Comparison of ENCODE assay signal across 11 mouse cellular contexts in the genomic region with DNA sequence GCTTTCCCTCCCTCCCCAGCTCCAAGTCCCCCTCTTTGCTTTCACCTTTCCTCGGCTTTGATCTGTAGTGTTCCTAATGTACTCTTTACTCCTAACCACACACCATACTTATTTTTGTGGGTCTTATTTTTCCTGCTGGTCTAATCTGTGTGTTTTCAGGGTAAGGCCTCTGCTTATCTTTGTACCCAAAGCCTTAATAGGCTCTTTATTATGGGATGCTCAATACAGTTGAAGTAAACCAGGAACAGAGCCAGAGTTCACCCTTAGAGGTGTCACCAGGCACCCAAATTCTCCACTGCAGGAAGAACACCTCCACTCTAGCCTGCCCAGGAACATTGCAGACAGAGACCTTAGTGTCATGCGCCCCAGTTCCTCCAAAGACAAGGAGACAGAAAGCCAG. TPM values are rescaled to one million over a fixed set of nuclear protein-coding genes. Genes with fewer than 3 reads are reported as not detected.
DNase-seq lines count a peak whose midpoint lies in the region; ATAC-seq and TF ChIP-seq lines count a peak whose summit lies in the region.
"Had no signal": no experiment of that assay in that cellular context is flagged by ENCODE, and none has a peak within 500 bp of the region (broad histone marks: within the 10 kb centered on the region; RNA-seq: fewer than 3 reads in every experiment).

No protein-coding gene starts in this region.

- no peak for TF ChIP-seq CTCF in kidney, postnatal 0 days (IDR thresholded peaks at IDR 0.05; ENCODE audit: low read depth)
- TF ChIP-seq CTCF in kidney, adult 2 months (conservative IDR thresholded peaks at IDR 0.05; ENCODE audit: insufficient read depth, insufficient read length, low read depth, low read length): no peak

- peak overlapping the region; percentile 84 for H3K27ac ChIP-seq in kidney, postnatal 0 days
- no peak overlapping the region for H3K27ac ChIP-seq in kidney, adult 2 months (ENCODE audit: insufficient read depth, low read depth, low read length)
- H3K27ac ChIP-seq in liver, embryonic 13.5 days: peak overlapping the region; percentile 87
- H3K27ac ChIP-seq: hindbrain, embryonic 14.5 days had no signal

- H3K4me2 ChIP-seq in kidney, postnatal 0 days (ENCODE audit: low read length): no peak overlapping the region
- H3K4me2 ChIP-seq in liver, embryonic 13.5 days: peak overlapping the region; percentile 15; the same call in 1 of the 2 replicates
- H3K4me2 ChIP-seq: hindbrain, embryonic 14.5 days had no signal

- no peak overlapping the region for H3K4me3 ChIP-seq in kidney, postnatal 0 days (replicated peaks; ENCODE audit: low read depth, low read length)
- no peak overlapping the region for H3K4me3 ChIP-seq in kidney, adult 2 months (ENCODE audit: insufficient read depth, low read depth, low read length)
- H3K4me3 ChIP-seq in liver, embryonic 13.5 days (replicated peaks): no peak overlapping the region
- H3K4me3 ChIP-seq: erythroblast, embryonic 14.5 days had no signal

- WGBS in kidney, postnatal 0 days: 81% methylated on average over 2 of the region's 2 CpGs
- 95% methylated on average over 2 of the region's 2 CpGs for WGBS in kidney, adult 2 months
- WGBS in liver, embryonic 13.5 days (ENCODE audit: insufficient replicate concordance): 44% methylated on average over 2 of the region's 2 CpGs

- DNase-seq in kidney, postnatal 0 days (ENCODE audit: low spot score): no peak
- DNase-seq in kidney, adult 2 months: no peak
- DNase-seq in MEL-GATA-1-ER (ENCODE audit: extremely low read depth, low read depth): peak; percentile 82
- DNase-seq in c-Kit-positive CD71-positive TER-119-positive erythroid progenitor cells, embryonic 14.5 days (ENCODE audit: low spot score): peak; percentile 40
- no peak for DNase-seq in liver, embryonic 13.5 days
- DNase-seq in ovary, adult 18-20 months (ENCODE audit: low spot score): no peak
- no peak for DNase-seq in lung, postnatal 4 days
- DNase-seq: cerebellum, adult 9-11 months; gastrocnemius, postnatal 14 days had no signal

- H3K27me3 ChIP-seq in kidney, postnatal 0 days (ENCODE audit: insufficient read depth, low read length): no peaks in the 10 kb centered on the region
- no peaks in the 10 kb centered on the region for H3K27me3 ChIP-seq in kidney, adult 2 months (replicated peaks; ENCODE audit: control insufficient read depth, insufficient read depth, low read length)
- no peaks in the 10 kb centered on the region for H3K27me3 ChIP-seq in liver, embryonic 13.5 days

- no peaks in the 10 kb centered on the region for H3K36me3 ChIP-seq in kidney, postnatal 0 days (ENCODE audit: insufficient read depth, low read length)
- no peaks in the 10 kb centered on the region for H3K36me3 ChIP-seq in kidney, adult 2 months (ENCODE audit: control insufficient read depth, insufficient read depth, low read length)
- no peaks in the 10 kb centered on the region for H3K36me3 ChIP-seq in liver, embryonic 13.5 days

- H3K9ac ChIP-seq in kidney, postnatal 0 days (ENCODE audit: low read depth, low read length): no peak overlapping the region
- peak overlapping the region; percentile 45 for H3K9ac ChIP-seq in liver, embryonic 13.5 days
- H3K9ac ChIP-seq: hindbrain, embryonic 14.5 days had no signal

- no peak for ATAC-seq in kidney, postnatal 0 days (replicated peaks; ENCODE audit: low FRiP score, low read depth)
- peak; percentile 21 for ATAC-seq in liver, embryonic 13.5 days (ENCODE audit: low read depth)

- H3K9me3 ChIP-seq in kidney, postnatal 0 days (replicated peaks; ENCODE audit: low read length): no peaks in the 10 kb centered on the region
- no peaks in the 10 kb centered on the region for H3K9me3 ChIP-seq in liver, embryonic 13.5 days (replicated peaks)

- H3K4me1 ChIP-seq in kidney, postnatal 0 days (replicated peaks; ENCODE audit: insufficient read depth, low read length): peaks cover 5% of the 10 kb centered on the region; the same call in 1 of the 2 replicates
- no peaks in the 10 kb centered on the region for H3K4me1 ChIP-seq in kidney, adult 2 months (ENCODE audit: control insufficient read depth, insufficient read depth, low read length)
- peaks cover 92% of the 10 kb centered on the region for H3K4me1 ChIP-seq in liver, embryonic 13.5 days (replicated peaks)

- no peak for TF ChIP-seq POLR2A in kidney, adult 2 months (IDR thresholded peaks at IDR 0.05; ENCODE audit: low read depth, low read length)

RNA-seq across cellular contexts. Expression of a gene that starts 0.5 kb away (rescaled TPM):
- 119 and 121 TPM in 2 replicates for polyA plus RNA-seq in kidney, postnatal 0 days (2015; fragmentation: Nextera tagmentation; extraction: Ambion mirVana)
- 6.4 and 10.3 TPM in 2 replicates for polyA plus RNA-seq in kidney, adult 2 months (2012; rRNA removed)
- 19.3 and 23.4 TPM in 2 replicates for polyA plus RNA-seq in liver, embryonic 13.5 days (2015; fragmentation: Nextera tagmentation; extraction: Ambion mirVana)

RNA-seq across cellular contexts. Expression of a gene that starts 52.5 kb away (rescaled TPM):
- polyA plus RNA-seq in kidney, postnatal 0 days (2015; fragmentation: Nextera tagmentation; extraction: Ambion mirVana): 34.2 and 34.5 TPM in 2 replicates
- polyA plus RNA-seq in kidney, adult 2 months (2012; rRNA removed): 16.3 and 19.1 TPM in 2 replicates
- 17.1 and 23.4 TPM in 2 replicates for polyA plus RNA-seq in liver, embryonic 13.5 days (2015; fragmentation: Nextera tagmentation; extraction: Ambion mirVana)

RNA-seq across cellular contexts. Expression of a gene that starts 52.9 kb away (rescaled TPM):
- 107 and 111 TPM in 2 replicates for polyA plus RNA-seq in kidney, postnatal 0 days (2015; fragmentation: Nextera tagmentation; extraction: Ambion mirVana)
- 9.4 and 12.6 TPM in 2 replicates for polyA plus RNA-seq in kidney, adult 2 months (2012; rRNA removed)
- polyA plus RNA-seq in liver, embryonic 13.5 days (2015; fragmentation: Nextera tagmentation; extraction: Ambion mirVana): 58.6 and 66.2 TPM in 2 replicates

Comparison
In these comparisons a context has a peak if more than half of its experiments do, and no peak if none do; other contexts are left out.
1. DNase-seq: peak in MEL-GATA-1-ER (single experiment) and c-Kit-positive CD71-positive TER-119-positive erythroid progenitor cells, embryonic 14.5 days (single experiment); none in kidney, postnatal 0 days (single experiment), kidney, adult 2 months (single experiment), liver, embryonic 13.5 days (single experiment), ovary, adult 18-20 months (single experiment) and lung, postnatal 4 days (0 of 2).